Mouse (Mus musculus) liver, postnatal 0 days (tissue): ENCODE measurements around the gene Nfya.

ENCODE experiments used
- CTCF ChIP-seq: sonication (generic); IDR thresholded peaks from 2 replicates; pipeline ENCODE4 v1.5.1; 2016; ENCODE audit warnings: antibody characterized with exemption, low read depth
- EP300 ChIP-seq: IDR thresholded peaks from 2 replicates; pipeline ENCODE4 v1.6.1; 2016; ENCODE audit warnings: antibody characterized with exemption, low read depth, mild to moderate bottlenecking

DNA sequence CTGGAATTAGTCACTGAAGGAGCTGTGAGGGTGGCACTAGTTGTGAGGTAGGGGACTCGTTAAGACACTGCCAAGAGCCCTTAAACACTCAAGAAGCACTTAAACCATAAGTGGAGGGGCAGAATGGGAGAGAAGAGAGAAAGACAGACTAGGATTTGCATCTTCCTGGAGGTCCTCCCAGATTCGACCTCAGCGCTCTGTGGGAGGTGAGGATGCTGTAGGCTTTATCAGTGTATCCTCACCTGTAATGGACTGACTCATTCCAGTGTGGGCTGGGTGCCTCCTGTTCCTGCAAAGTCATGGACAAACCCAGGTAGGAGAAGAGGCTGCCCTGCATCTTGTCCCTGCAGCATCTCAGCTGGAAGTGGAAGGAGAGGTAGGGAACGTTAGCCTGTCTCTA is 62.9 kb downstream of the Nfya start:
- TF ChIP-seq CTCF (no peak), EP300 (no peak)
